Mouse (Mus musculus) heart, embryonic 11.5 days (tissue): Measurements from ENCODE around the gene Gm20388. TPM values are rescaled to one million over a fixed set of nuclear protein-coding genes. Genes with fewer than 3 reads are reported as not detected.

Experiments
- ATAC-seq: fragments of 200-750 bp; cut with Nextera tagmentation; replicated peaks from 2 replicates; pipeline ENCODE4 v1.8.0; 2017; ENCODE audit warnings: moderate library complexity; ENCODE audit not compliant: insufficient number of reproducible peaks, low FRiP score, low TSS enrichment
- H3K27ac ChIP-seq: fragments of 300-500 bp; sonication (generic); 2 replicates; pipeline ENCODE4 v1.5.1; 2014; ENCODE audit warnings: mild to moderate bottlenecking, low read depth, low read length
- H3K27me3 ChIP-seq: fragments of 300-500 bp; sonication (generic); 2 replicates; pipeline ENCODE4 v1.6.1; 2014; ENCODE audit warnings: mild to moderate bottlenecking, low read length, mixed read lengths; ENCODE audit not compliant: control insufficient read depth, insufficient read depth
- H3K36me3 ChIP-seq: fragments of 300-500 bp; sonication (generic); 2 replicates; pipeline ENCODE4 v1.6.1; 2014; ENCODE audit warnings: mild to moderate bottlenecking, low read length, moderate library complexity, mixed read lengths; ENCODE audit not compliant: control insufficient read depth, insufficient read depth
- H3K4me1 ChIP-seq: fragments of 300-500 bp; sonication (generic); 2 replicates; pipeline ENCODE4 v1.6.1; 2014; ENCODE audit warnings: low read length; ENCODE audit not compliant: control insufficient read depth, insufficient read depth
- H3K4me2 ChIP-seq: fragments of 300-500 bp; sonication (generic); 2 replicates; pipeline ENCODE4 v1.6.1; 2014; ENCODE audit warnings: mild to moderate bottlenecking, moderate library complexity
- H3K4me3 ChIP-seq: fragments of 300-500 bp; sonication (generic); 2 replicates; pipeline ENCODE4 v1.5.1; 2014; ENCODE audit warnings: low read depth, low read length
- H3K9ac ChIP-seq: fragments of 300-500 bp; sonication (generic); 2 replicates; pipeline ENCODE4 v1.6.1; 2014; ENCODE audit warnings: mild to moderate bottlenecking, low read depth, low read length, moderate library complexity
- H3K9me3 ChIP-seq: fragments of 300-500 bp; sonication (generic); replicated peaks from 2 replicates; pipeline ENCODE4 v1.6.1; 2016; ENCODE audit warnings: low read length; ENCODE audit not compliant: control insufficient read depth
- WGBS: fragments of 180-500 bp; shearing (Covaris S2); extraction: QIAGEN DNeasy Blood & Tissue Kit; methylation state at CpG from one replicate; pipeline ENCODE4 v1.1.7; 2014; ENCODE audit not compliant: insufficient replicate concordance; 5-methylcytosine and 5-hydroxymethylcytosine counted together
- polyA plus RNA-seq: library from polyadenylated mRNA; unstranded; fragments of >200 nt; fragmentation: Nextera tagmentation; extraction: Ambion mirVana; gene quantifications from 2 replicates; pipeline ENCODE4 v1.2.1, GENCODE M21; 2014

Gm20388 gene
- polyA plus RNA-seq, 1 experiment from 2014 or later: 6.4 TPM

GRCm38 (mm10) chr8:123973495-123973894, 4062.9 kb downstream of the Gm20388 start:
- Histone ChIP-seq H3K36me3 (no peaks in the 10 kb centered on the region), H3K4me3 (no peak overlapping the region), H3K27ac (no peak overlapping the region), H3K9me3 (no peaks in the 10 kb centered on the region), H3K9ac (no peak overlapping the region), H3K4me1 (peaks cover 11% of the 10 kb centered on the region), H3K27me3 (no peaks in the 10 kb centered on the region), H3K4me2 (no peak overlapping the region)
- no peak for ATAC-seq
- 65% methylated on average over 1 of the region's 1 CpGs for WGBS

GRCm38 (mm10) chr8:123977499-123977898, 4066.9 kb downstream of the Gm20388 start:
- Histone ChIP-seq H3K9ac (0 out of 2 replicates have a peak overlapping the region, but pooled peaks have one; percentile 34), H3K4me3 (peak overlapping the region; percentile 29), H3K27me3 (no peaks in the 10 kb centered on the region), H3K4me2 (peak overlapping the region; percentile 58), H3K4me1 (peaks cover 32% of the 10 kb centered on the region), H3K9me3 (no peaks in the 10 kb centered on the region), H3K36me3 (no peaks in the 10 kb centered on the region), H3K27ac (peak overlapping the region; percentile 86)
- 86% methylated on average over 4 of the region's 4 CpGs for WGBS
- ATAC-seq: no peak

DNA sequence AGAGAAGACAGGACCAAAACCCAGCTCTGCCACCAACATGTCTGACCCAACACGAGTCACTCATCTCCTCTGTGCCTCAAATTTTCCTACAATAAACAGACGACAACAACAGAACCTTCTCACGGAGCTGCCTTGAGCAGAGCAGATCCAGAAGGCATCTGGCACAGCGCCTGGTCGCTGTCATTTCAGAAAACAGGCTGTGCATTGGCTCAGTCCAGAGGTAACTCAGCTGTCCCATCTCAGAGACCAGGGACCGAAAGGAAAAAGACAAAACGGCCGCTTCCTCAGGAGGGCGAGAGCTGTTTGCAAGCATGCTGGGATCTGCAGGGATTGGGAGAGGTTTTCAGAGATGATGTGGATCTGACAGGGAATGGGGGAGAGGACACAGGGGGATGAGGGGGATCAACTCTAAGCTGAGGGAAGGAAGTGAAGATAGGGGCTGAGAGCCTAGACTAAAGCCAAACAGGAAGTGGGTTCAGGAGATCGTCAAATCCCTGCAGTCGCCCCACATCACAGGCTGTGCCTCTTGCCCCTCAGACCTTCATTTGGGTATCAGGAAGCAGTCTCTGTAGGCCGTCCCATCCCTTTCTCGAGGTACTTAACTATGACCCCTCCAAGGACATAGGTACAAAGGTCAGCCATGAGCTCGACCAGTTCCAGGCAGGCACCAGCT, 4067.7 kb downstream of the Gm20388 start:
- peak overlapping the region; percentile 29 for H3K4me3 ChIP-seq
- no peaks in the 10 kb centered on the region for H3K27me3 ChIP-seq
- 30% methylated on average over 14 of the region's 14 CpGs for WGBS
- H3K36me3 ChIP-seq: no peaks in the 10 kb centered on the region
- H3K27ac ChIP-seq: peak overlapping the region; percentile 86
- no peaks in the 10 kb centered on the region for H3K9me3 ChIP-seq
- H3K9ac ChIP-seq: peak overlapping the region; percentile 64
- H3K4me1 ChIP-seq: peaks cover 32% of the 10 kb centered on the region
- H3K4me2 ChIP-seq: peak overlapping the region; percentile 58
- ATAC-seq: no peak

DNA sequence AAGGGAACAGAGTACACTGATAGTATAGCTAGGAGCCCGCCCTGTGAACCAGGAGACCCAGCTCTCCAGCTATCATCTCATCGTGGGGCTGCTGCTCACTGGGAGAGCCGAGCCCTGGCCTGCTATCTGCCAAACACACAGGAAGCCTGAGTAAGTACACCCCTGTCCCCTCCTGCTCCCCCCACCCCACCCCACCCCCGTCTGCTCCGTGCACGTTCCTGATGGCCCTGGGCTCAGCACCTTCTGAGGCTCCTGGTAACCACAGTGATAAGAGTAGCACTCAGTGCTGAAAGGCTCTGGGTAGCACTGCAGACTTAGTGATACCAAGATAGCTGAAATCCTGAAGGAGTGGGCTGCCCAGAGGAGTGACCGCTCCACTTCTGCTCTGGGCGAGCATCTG, 4068.3 kb downstream of the Gm20388 start:
- Histone ChIP-seq H3K4me3 (peak overlapping the region; percentile 90), H3K9ac (peak overlapping the region; percentile 64), H3K4me1 (peaks cover 32% of the 10 kb centered on the region), H3K4me2 (peak overlapping the region; percentile 58), H3K36me3 (no peaks in the 10 kb centered on the region), H3K27ac (peak overlapping the region; percentile 86), H3K27me3 (no peaks in the 10 kb centered on the region), H3K9me3 (no peaks in the 10 kb centered on the region)
- ATAC-seq: peak; percentile 85
- WGBS: 18% methylated on average over 8 of the region's 8 CpGs

GRCm38 (mm10) chr8:123980239-123980638, 4069.6 kb downstream of the Gm20388 start:
- peaks cover 32% of the 10 kb centered on the region for H3K4me1 ChIP-seq
- H3K36me3 ChIP-seq: no peaks in the 10 kb centered on the region
- H3K9ac ChIP-seq: peak overlapping the region; percentile 59
- WGBS: 49% methylated on average over 4 of the region's 4 CpGs
- no peaks in the 10 kb centered on the region for H3K9me3 ChIP-seq
- peak overlapping the region; percentile 90 for H3K4me3 ChIP-seq
- H3K27me3 ChIP-seq: no peaks in the 10 kb centered on the region
- H3K27ac ChIP-seq: peak overlapping the region; percentile 86
- H3K4me2 ChIP-seq: peak overlapping the region; percentile 44
- no peak for ATAC-seq

DNA sequence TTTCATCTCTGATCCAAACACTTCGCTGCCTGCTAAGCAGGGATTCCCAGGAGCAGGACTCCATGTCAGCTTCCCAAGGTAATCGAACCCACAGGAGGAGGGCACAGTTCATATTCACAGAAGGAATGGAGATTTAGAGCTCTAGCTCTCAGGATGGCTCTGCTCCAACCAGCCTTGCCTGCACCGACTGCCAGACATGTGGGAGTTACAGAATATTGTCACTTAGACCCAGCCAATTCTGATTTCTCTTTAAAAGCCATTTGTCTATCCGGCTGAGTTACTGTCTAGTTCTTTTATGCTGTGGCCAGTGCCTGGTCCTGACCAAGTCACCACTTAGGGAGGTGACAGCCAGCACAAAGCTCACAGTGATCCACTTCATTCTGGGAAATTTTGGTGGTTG, 4071.0 kb downstream of the Gm20388 start:
- H3K9ac ChIP-seq: peak overlapping the region; percentile 96; the same call in 1 of the 2 replicates
- 42% methylated on average over 4 of the region's 4 CpGs for WGBS
- H3K9me3 ChIP-seq: no peaks in the 10 kb centered on the region
- H3K27me3 ChIP-seq: no peaks in the 10 kb centered on the region
- H3K4me1 ChIP-seq: peaks cover 32% of the 10 kb centered on the region
- H3K27ac ChIP-seq: peak overlapping the region; percentile 42
- ATAC-seq: no peak
- H3K4me3 ChIP-seq: peak overlapping the region; percentile 90
- H3K36me3 ChIP-seq: no peaks in the 10 kb centered on the region
- peak overlapping the region; percentile 94 for H3K4me2 ChIP-seq

GRCm38 (mm10) chr8:123982291-123982793, 4071.7 kb downstream of the Gm20388 start:
- H3K4me3 ChIP-seq: peak overlapping the region; percentile 90
- no peak for ATAC-seq
- H3K9ac ChIP-seq: peak overlapping the region; percentile 96
- H3K27me3 ChIP-seq: no peaks in the 10 kb centered on the region
- peak overlapping the region; percentile 94 for H3K4me2 ChIP-seq
- under 1% methylated on average over 44 of the region's 48 CpGs for WGBS
- peak overlapping the region; percentile 97 for H3K27ac ChIP-seq
- no peaks in the 10 kb centered on the region for H3K36me3 ChIP-seq
- H3K4me1 ChIP-seq: peaks cover 32% of the 10 kb centered on the region
- no peaks in the 10 kb centered on the region for H3K9me3 ChIP-seq

DNA sequence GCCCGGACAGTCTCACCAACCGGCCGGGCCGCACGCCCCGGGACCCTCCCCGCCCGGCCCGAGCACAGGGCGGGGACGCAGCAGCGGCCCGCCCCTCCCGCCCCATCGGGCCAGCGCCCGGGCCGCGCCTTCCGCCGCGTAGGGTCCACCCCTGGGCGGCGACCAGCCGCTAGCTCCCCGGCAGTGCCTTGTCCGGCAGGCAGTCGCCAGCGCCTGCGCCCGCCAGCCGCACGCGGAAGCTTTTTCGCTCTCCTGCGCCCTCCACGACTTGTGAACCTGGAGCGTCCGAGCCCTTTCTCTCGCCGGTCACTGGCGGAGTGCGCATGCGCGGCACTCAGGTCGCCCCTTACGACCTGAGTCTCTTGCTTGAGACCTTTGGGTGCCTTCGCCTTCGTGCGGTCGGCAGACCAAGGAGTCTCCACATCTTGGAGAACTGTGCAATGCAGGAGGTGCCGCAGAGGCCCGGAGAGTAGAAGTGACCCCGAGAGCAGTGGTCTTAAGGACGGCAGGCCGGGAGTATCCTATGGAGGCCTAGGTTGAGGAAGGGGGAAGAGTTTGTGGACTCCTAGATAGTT, 4072.3 kb downstream of the Gm20388 start, which contains the start of gene Abcb10:
Abcb10 (minus strand) TSS at position 297 of the 575 bp plus-strand sequence.
- peak within 1 kb of the TSS; percentile 97 for H3K27ac ChIP-seq
- under 1% methylated on average over 51 of the region's 56 CpGs for WGBS
- peak within 1 kb of the TSS; percentile 96 for H3K9ac ChIP-seq
- no peaks in the 10 kb centered on the region for H3K27me3 ChIP-seq
- H3K4me3 ChIP-seq: peak within 1 kb of the TSS; percentile 90
- H3K4me2 ChIP-seq: peak within 1 kb of the TSS; percentile 94
- H3K4me1 ChIP-seq: peaks cover 26% of the 10 kb centered on the region
- no peaks in the 10 kb centered on the region for H3K36me3 ChIP-seq
- peak; percentile 91 for ATAC-seq
- no peaks in the 10 kb centered on the region for H3K9me3 ChIP-seq
